Mouse (Mus musculus) CD4-positive, CD25-positive, alpha-beta regulatory T cell, adult 4 months (primary cell): ENCODE data around the gene Ide. TPM values are rescaled to one million over a fixed set of nuclear protein-coding genes. Genes with fewer than 3 reads are reported as not detected.

Experiments
- ATAC-seq: one replicate; pipeline ENCODE4 v1.8.0; 2017
- polyA plus RNA-seq, 2 experiments: library from polyadenylated mRNA; unstranded; fragments of 100-300 nt; shearing (Covaris generic); gene quantifications; one replicate each; pipeline ENCODE4 v1.2.1; 2017

Ide gene
- 10 to 100 TPM; 56.0 to 64.4 TPM for polyA plus RNA-seq

GRCm38 (mm10) chr19:37337752-37338151 lies at the start of gene Ide:
Gene Ide, minus strand, starts transcription at chr19:37337852.
- no peak for ATAC-seq

GRCm38 (mm10) chr19:37386126-37386525 lies 48.5 kb upstream of the Ide start:
- no peak for ATAC-seq

GRCm38 (mm10) chr19:37378816-37379215 lies 41.2 kb upstream of the Ide start:
- no peak for ATAC-seq

- no peak for ATAC-seq
Measured at GRCm38 (mm10) chr19:37377404-37377990, 39.8 kb upstream of the Ide start.

GRCm38 (mm10) chr19:37376841-37377240 lies 39.2 kb upstream of the Ide start:
- no peak for ATAC-seq

GRCm38 (mm10) chr19:37375755-37376615 lies 38.3 kb upstream of the Ide start, which contains the start of gene Kif11:
Gene Kif11, plus strand, starts transcription at chr19:37376403.
- peak; percentile 94 for ATAC-seq

- no peak for ATAC-seq
Measured at GRCm38 (mm10) chr19:37374941-37375754, 37.5 kb upstream of the Ide start.

- peak; percentile 15 for ATAC-seq
Measured at GRCm38 (mm10) chr19:37370356-37370755, 32.7 kb upstream of the Ide start.

GRCm38 (mm10) chr19:37369921-37370320 lies 32.3 kb upstream of the Ide start:
- ATAC-seq = no peak

GRCm38 (mm10) chr19:37368990-37369389 lies 31.3 kb upstream of the Ide start:
- no peak for ATAC-seq

GRCm38 (mm10) chr19:37363128-37363939 lies 25.7 kb upstream of the Ide start:
- no peak for ATAC-seq

GRCm38 (mm10) chr19:37362545-37362944 lies 24.9 kb upstream of the Ide start:
- ATAC-seq = no peak

- no peak for ATAC-seq
Measured at GRCm38 (mm10) chr19:37360044-37360443, 22.4 kb upstream of the Ide start.

GRCm38 (mm10) chr19:37353331-37353730 lies 15.7 kb upstream of the Ide start:
- no peak for ATAC-seq

- no peak for ATAC-seq
Measured at GRCm38 (mm10) chr19:37352756-37353155, 15.1 kb upstream of the Ide start.

- ATAC-seq = no peak
Measured at GRCm38 (mm10) chr19:37348952-37349351, 11.3 kb upstream of the Ide start.

GRCm38 (mm10) chr19:37348331-37348730 lies 10.7 kb upstream of the Ide start:
- ATAC-seq = no peak

GRCm38 (mm10) chr19:37346258-37346657 lies 8.6 kb upstream of the Ide start:
- ATAC-seq = no peak

GRCm38 (mm10) chr19:37343899-37344298 lies 6.2 kb upstream of the Ide start:
- no peak for ATAC-seq

GRCm38 (mm10) chr19:37340931-37341330 lies 3.3 kb upstream of the Ide start:
- no peak for ATAC-seq

GRCm38 (mm10) chr19:37340495-37340894 lies 2.8 kb upstream of the Ide start:
- ATAC-seq = no peak

GRCm38 (mm10) chr19:37335392-37335791 lies 2.3 kb downstream of the Ide start:
- no peak for ATAC-seq
